Mouse (Mus musculus) stomach, postnatal 0 days (tissue): ENCODE data around the gene Armc3. TPM values are rescaled to one million over a fixed set of nuclear protein-coding genes. Genes with fewer than 3 reads are reported as not detected.
"Not testable (repeated sequence)": the region's sequence is repeated elsewhere in the genome, so short reads cannot be mapped to it uniquely, and the experiment has no call there.

ENCODE experiments used
- ATAC-seq: fragments of 200-750 bp; cut with Nextera tagmentation; 2 replicates; pipeline ENCODE4 v1.8.0; 2017; ENCODE audit not compliant: low FRiP score, low TSS enrichment
- DNase-seq: peaks from one replicate; pipeline ENCODE4 v3.0.0-alpha.2; 2016; ENCODE audit warnings: low spot score
- H3K27ac ChIP-seq: fragments of 300-500 bp; sonication (generic); replicated peaks from 2 replicates; pipeline ENCODE4 v1.5.1; 2014; ENCODE audit warnings: mild to moderate bottlenecking, control low read depth
- H3K27me3 ChIP-seq: fragments of 300-500 bp; sonication (generic); 2 replicates; pipeline ENCODE4 v1.6.1; 2014; ENCODE audit warnings: low read length; ENCODE audit not compliant: control insufficient read depth, insufficient read depth
- H3K36me3 ChIP-seq: fragments of 300-500 bp; sonication (generic); 2 replicates; pipeline ENCODE4 v1.6.1; 2014; ENCODE audit warnings: low read length, mixed read lengths; ENCODE audit not compliant: control insufficient read depth, insufficient read depth
- H3K4me1 ChIP-seq: fragments of 300-500 bp; sonication (generic); replicated peaks from 2 replicates; pipeline ENCODE4 v1.6.1; 2014; ENCODE audit warnings: antibody characterized with exemption; ENCODE audit not compliant: control insufficient read depth, insufficient read depth
- H3K4me2 ChIP-seq: fragments of 300-500 bp; sonication (generic); replicated peaks from 2 replicates; pipeline ENCODE4 v1.6.1; 2014; ENCODE audit warnings: low read depth, mild to moderate bottlenecking, control low read depth, moderate library complexity
- H3K4me3 ChIP-seq: fragments of 300-500 bp; sonication (generic); 2 replicates; pipeline ENCODE4 v1.5.1; 2014; ENCODE audit warnings: low read depth, low read length, control low read depth
- H3K9ac ChIP-seq: fragments of 300-500 bp; sonication (generic); 2 replicates; pipeline ENCODE4 v1.6.1; 2014; ENCODE audit warnings: mild to moderate bottlenecking, low read length, control low read depth, mixed read lengths
- H3K9me3 ChIP-seq: fragments of 300-500 bp; sonication (generic); 2 replicates; pipeline ENCODE4 v1.6.1; 2016; ENCODE audit warnings: low read length; ENCODE audit not compliant: control insufficient read depth
- CTCF ChIP-seq: IDR thresholded peaks from 2 replicates; pipeline ENCODE4 v1.5.1; 2016; ENCODE audit warnings: antibody characterized with exemption, low read depth, mild to moderate bottlenecking, moderate library complexity
- EP300 ChIP-seq: optimal IDR thresholded peaks from 2 replicates; pipeline ENCODE3; 2016; ENCODE audit warnings: antibody characterized with exemption
- WGBS: fragments of 180-500 bp; shearing (Covaris S2); extraction: QIAGEN DNeasy Blood & Tissue Kit; methylation state at CpG from one replicate; pipeline ENCODE4 v1.1.7; 2014; 5-methylcytosine and 5-hydroxymethylcytosine counted together
- polyA plus RNA-seq: library from polyadenylated mRNA; unstranded; fragments of >200 nt; fragmentation: Nextera tagmentation; extraction: Ambion mirVana; gene quantifications from 2 replicates; pipeline ENCODE4 v1.2.1, GENCODE M21; 2015

Armc3 gene
- polyA plus RNA-seq, 1 experiment from 2014 or later, result 0.04 TPM

GRCm38 (mm10) chr2:19301251-19301650, 102.1 kb downstream of the Armc3 start:
- Histone ChIP-seq H3K27me3 (no peaks in the 10 kb centered on the region), H3K27ac (no peak overlapping the region), H3K4me1 (no peaks in the 10 kb centered on the region), H3K9ac (no peak overlapping the region), H3K4me2 (no peak overlapping the region), H3K4me3 (no peak overlapping the region), H3K36me3 (no peaks in the 10 kb centered on the region), H3K9me3 (no peaks in the 10 kb centered on the region)
- TF ChIP-seq EP300 (no peak), CTCF (no peak)
- 19% methylated on average over 6 of the region's 6 CpGs for WGBS
- ATAC-seq (no peak), DNase-seq (no peak)

DNA sequence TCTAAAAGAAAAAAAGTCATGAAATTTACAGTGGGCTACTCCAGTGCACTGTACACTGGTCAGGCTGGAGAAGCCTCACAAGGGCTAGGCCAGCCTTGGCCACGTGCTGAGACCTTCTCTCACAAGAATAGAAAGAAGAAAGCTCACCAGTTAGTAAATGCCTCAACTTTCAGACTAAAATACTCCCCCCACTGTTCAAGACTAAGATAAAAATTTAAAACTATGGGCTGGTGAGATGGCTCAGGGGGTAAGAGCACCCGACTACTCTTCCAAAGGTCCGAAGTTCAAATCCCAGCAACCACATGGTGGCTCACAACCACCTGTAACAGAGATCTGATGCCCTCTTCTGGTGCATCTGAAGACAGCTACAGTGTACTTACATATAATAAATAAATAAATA, 104.0 kb downstream of the Armc3 start:
- not testable (repeated sequence) for H3K9me3 ChIP-seq, H3K4me1 ChIP-seq, H3K27me3 ChIP-seq, H3K4me3 ChIP-seq, H3K9ac ChIP-seq, H3K4me2 ChIP-seq, DNase-seq, H3K27ac ChIP-seq, H3K36me3 ChIP-seq, ATAC-seq
- 81% methylated on average over 3 of the region's 3 CpGs for WGBS

DNA sequence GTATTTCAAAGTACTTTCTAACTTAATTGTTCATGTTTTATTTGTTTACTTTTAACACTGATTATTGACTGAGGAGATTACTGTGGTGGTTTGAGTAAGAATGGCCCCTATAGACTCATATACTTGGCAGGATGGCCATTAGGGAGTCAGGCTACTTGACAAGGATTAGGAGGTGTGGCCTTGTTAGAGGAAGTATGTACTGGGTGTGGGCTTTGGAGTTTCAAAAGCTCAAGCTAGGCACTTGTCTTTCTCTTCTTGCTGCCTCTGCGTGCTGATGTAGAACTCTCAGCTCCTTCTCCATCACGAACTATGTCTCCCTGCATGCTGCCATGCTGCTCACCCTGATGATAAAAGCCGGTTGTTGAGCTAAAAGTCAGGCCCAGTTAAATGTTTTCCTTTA, 111.4 kb downstream of the Armc3 start:
- Histone ChIP-seq H3K4me2 (no peak overlapping the region), H3K27me3 (no peaks in the 10 kb centered on the region), H3K27ac (no peak overlapping the region), H3K9ac (no peak overlapping the region), H3K36me3 (no peaks in the 10 kb centered on the region), H3K9me3 (no peaks in the 10 kb centered on the region; the same call in 1 of the 2 replicates), H3K4me1 (no peaks in the 10 kb centered on the region), H3K4me3 (no peak overlapping the region)
- TF ChIP-seq EP300, result no peak
- TF ChIP-seq CTCF, result no peak
- no peak for DNase-seq
- ATAC-seq, result no peak
- 83% methylated on average over 3 of the region's 3 CpGs for WGBS

GRCm38 (mm10) chr2:19316056-19316455, 117.0 kb downstream of the Armc3 start:
- Histone ChIP-seq H3K4me1 (no peaks in the 10 kb centered on the region), H3K9me3 (no peaks in the 10 kb centered on the region; the same call in 1 of the 2 replicates), H3K4me2 (no peak overlapping the region), H3K9ac (no peak overlapping the region), H3K4me3 (no peak overlapping the region), H3K27ac (no peak overlapping the region), H3K27me3 (no peaks in the 10 kb centered on the region), H3K36me3 (no peaks in the 10 kb centered on the region)
- TF ChIP-seq CTCF (no peak), EP300 (no peak)
- DNase-seq, result no peak
- no peak for ATAC-seq
- WGBS, result 43% methylated on average over 11 of the region's 11 CpGs

DNA sequence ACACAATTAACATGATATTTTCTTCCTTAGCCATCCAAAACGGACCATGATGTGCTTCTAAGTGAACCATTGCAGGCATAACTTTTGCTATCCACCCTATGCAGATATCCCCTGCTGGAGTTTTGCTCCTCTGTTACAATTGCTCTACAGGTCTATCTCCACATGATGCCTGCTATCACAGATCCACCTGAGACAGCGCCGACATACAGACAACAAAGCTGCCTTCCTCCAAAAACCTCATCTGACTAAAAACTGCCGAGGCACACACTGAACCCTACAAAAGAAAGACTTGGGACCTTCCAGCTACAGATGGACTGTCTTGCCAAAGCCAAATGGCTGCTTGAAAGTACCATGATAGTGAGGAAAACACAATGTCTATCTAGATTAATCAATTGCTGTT, 117.6 kb downstream of the Armc3 start:
- ATAC-seq, result no peak
- 77% methylated on average over 4 of the region's 4 CpGs for WGBS

GRCm38 (mm10) chr2:19317151-19317812, 118.2 kb downstream of the Armc3 start:
- ATAC-seq, H3K27ac ChIP-seq, H3K4me2 ChIP-seq, H3K27me3 ChIP-seq, H3K9me3 ChIP-seq, H3K4me3 ChIP-seq, H3K4me1 ChIP-seq, DNase-seq, H3K9ac ChIP-seq, H3K36me3 ChIP-seq: not testable (repeated sequence)
- WGBS, result 85% methylated on average over 2 of the region's 2 CpGs

More for the DNA sequence above, 117.6 kb downstream of the Armc3 start:
- Histone ChIP-seq H3K27ac (no peak overlapping the region), H3K4me3 (no peak overlapping the region), H3K9ac (no peak overlapping the region), H3K9me3 (no peaks in the 10 kb centered on the region; the same call in 1 of the 2 replicates), H3K4me2 (no peak overlapping the region), H3K4me1 (no peaks in the 10 kb centered on the region), H3K27me3 (no peaks in the 10 kb centered on the region), H3K36me3 (no peaks in the 10 kb centered on the region)
- DNase-seq, result no peak
- no peak for TF ChIP-seq CTCF
- TF ChIP-seq EP300, result no peak
